Mouse (Mus musculus): ENCODE results near the gene Rbl1.

DNA sequence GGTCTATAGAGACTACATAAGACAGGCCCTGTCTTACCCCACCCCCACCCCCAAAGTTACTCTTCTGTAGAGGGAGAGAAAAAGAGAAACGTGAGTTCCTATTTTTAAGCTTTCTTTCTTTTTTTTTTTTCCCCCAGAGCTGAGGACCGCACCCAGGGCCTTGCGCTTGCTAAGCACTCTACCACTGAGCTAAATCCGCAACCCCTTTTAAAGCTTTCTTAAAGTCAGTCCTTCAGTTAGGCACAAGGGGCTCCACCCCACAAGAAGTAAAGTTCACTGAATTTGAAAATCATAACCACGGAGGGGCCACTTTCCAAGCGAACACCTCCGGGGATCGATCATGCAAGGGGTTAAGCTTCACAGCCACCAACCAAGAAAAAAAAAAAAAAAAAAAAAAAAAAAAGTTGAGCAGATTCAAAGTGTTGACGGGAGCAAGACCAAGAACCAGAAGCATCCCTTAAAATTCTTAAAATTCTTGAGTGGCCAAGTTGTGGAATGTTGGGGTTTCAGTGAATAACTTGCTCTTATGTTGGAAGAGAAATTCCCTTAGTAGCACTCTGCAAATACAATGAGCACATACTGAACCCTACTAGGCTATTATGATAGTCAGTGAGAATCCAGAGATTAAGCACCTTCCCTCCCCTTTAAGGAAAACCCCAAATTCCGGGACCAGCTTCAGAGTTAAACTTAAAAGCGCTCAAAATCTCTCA is 70.4 kb downstream of the Rbl1 start:
- TF ChIP-seq CTCF (IDR thresholded peaks at IDR 0.05; ENCODE audit: low read depth) (no peak), EP300 (optimal IDR thresholded peaks at IDR 0.05) (no peak)

Data from stomach, postnatal 0 days (tissue).